Mouse (Mus musculus) gastrocnemius, adult 2 months (tissue): Measurements from ENCODE around the gene Rplp0. TPM values are rescaled to one million over a fixed set of nuclear protein-coding genes. Genes with fewer than 3 reads are reported as not detected.

ENCODE experiments used
- DNase-seq: peaks from one replicate; pipeline ENCODE4 v3.0.0; 2022
- H3K27ac ChIP-seq: fragments of 200-600 bp; 2 replicates; pipeline ENCODE4 v1.8.1; 2022; ENCODE audit warnings: mild to moderate bottlenecking
- H3K4me3 ChIP-seq: fragments of 200-600 bp; 2 replicates; pipeline ENCODE4 v1.8.1; 2022; ENCODE audit warnings: mild to moderate bottlenecking, moderate library complexity
- CTCF ChIP-seq: fragments of 200-600 bp; IDR thresholded peaks from 2 replicates; pipeline ENCODE4 v1.8.1; 2022; ENCODE audit warnings: antibody characterized with exemption, mild to moderate bottlenecking, moderate library complexity
- intact Hi-C: fragments of 180-260 bp; cut with DNase I; formaldehyde crosslinking; loops from one replicate; pipeline ENCODE4 v1.15.1; 2025
- total RNA-seq, 2 experiments: library from RNA; stranded (reverse); gene quantifications; 2 replicates each; pipeline ENCODE4 v1.2.3; 2021

Gene Rplp0
- total RNA-seq, 2 experiments from 2014 or later, result 567 to 689 TPM

DNA sequence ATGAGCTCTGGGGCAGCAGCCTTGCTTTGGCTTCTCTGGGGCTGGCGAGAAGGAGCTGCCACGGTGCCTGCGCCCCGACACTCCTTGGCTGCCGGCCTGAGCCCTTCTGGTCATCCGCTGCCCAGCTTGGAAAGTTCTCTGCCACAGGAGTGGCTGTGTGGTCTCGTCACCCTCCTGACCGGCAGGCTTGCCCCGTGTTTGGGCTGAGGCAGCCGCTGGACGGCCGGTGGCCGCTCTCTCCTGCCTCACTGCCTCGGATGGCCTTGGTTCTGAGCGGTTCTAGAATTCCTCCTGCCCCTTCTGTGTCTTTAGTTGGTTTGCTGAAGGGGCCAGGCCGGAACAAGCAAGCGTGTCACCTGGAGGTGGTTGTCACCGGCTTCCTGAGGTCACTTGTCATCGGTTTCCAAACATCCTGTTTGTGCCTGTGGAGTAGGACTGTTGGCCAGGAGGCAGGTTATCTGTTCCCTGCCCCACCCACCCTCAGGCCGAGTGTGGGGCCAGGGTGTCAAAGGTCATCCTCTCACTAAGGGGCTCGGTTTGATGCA is 38.9 kb upstream of the Rplp0 start:
- H3K27ac ChIP-seq, result peak overlapping the region; percentile 92

DNA sequence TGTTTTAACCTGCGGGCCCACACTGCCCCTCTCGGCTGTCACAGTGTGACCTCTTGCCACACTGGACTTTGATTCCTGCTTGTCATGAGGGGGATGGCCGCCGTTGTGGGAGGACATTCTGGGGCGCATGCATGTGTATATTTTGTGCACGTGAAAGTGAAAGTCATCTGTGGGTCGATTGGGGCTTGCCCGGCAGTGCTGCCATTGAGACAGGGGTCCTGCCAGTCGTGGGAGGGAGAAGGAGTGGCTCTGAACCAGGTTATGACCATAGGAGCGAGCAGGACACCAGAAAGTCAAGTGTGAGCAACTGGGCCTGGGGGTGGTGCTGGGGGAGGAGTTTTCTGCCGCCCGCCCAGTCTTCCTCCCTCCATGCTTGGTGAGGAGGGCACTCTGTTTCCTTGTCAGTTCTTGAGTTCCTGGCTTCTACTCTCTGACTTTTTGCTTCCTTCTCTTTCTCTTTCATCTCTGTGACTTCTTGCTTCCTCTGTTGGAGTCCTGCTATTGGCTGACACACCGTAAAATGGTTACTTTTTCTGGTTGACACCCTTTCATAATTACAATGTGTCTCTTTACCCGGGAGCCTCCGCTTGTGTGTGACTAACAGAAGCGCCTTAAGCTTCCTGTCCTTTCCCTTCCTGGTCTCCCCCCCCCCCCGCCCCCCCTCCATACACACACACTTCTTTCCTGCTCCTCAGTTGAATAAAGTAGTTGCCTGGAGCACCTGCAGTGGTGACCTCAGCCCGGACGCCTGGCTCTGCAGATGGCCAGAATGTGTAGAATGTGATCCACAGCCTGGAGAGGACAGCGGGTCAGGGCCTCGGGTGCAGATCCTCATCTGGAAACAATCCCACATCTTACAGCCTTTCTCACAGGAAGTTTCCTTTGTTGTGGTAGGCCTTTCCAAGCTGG is 37.5 kb upstream of the Rplp0 start:
- peak; percentile 72 for DNase-seq
- Histone ChIP-seq H3K4me3 (peak overlapping the region; percentile 57), H3K27ac (peak overlapping the region; percentile 92)
- intact Hi-C loops, result no loop called here
- TF ChIP-seq CTCF, result no peak

More for the DNA sequence above, 38.9 kb upstream of the Rplp0 start:
- peak; percentile 76 for DNase-seq
- peak overlapping the region; percentile 57 for H3K4me3 ChIP-seq
- TF ChIP-seq CTCF, result no peak
- intact Hi-C loops, result no loop called here

DNA sequence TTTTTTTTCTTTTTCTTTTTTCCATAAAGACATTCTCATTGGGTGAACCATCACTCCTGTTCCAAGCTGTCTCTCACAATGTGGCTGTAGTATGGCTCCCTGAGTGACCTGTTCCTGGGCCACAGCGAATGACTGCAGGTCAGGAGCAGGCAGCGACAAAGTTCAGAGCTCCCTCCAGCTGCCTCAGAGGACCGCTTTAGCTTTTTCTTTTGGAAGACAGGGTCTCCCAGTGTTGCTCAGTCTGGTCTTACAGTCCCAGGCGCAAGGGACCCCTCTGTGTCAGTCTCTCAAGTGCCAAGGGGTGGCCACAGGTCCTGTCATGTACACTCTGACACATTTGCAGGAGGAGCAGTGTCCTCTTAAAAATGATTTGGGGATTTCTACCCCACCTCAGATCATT is 36.7 kb upstream of the Rplp0 start:
- Histone ChIP-seq H3K4me3 (peak overlapping the region; percentile 57), H3K27ac (peak overlapping the region; percentile 92)
- TF ChIP-seq CTCF, result no peak
- intact Hi-C loops, result no loop called here
- peak; percentile 13 for DNase-seq

DNA sequence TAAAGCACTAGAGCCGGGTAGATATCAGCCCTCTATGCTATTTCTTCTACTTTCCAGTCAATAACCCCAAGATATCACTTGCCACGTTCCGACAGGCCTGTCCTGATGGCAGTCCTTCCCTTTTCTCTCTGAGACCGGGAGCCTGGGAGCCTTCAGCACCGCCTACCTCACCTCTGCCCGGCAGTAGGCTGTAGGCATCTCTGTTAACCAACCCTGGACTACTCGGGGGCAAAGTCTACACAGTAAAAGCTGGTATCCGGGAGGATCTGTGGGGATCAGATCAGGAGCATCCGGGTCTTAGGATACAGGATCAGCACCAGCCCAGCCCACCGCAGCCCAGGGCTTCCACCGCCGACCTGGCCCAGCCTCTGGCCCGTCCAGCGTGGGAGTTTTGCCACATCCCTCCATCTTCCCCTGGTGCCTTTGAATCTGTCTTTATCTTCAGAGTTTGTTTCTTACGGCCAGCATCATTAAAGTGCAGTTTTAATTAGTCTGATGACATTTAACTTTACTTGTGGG is 36.2 kb upstream of the Rplp0 start:
- peak overlapping the region; percentile 57 for H3K4me3 ChIP-seq
- intact Hi-C loops, result no loop called here
- TF ChIP-seq CTCF, result no peak
- peak overlapping the region; percentile 92 for H3K27ac ChIP-seq
- DNase-seq, result peak; percentile 18

DNA sequence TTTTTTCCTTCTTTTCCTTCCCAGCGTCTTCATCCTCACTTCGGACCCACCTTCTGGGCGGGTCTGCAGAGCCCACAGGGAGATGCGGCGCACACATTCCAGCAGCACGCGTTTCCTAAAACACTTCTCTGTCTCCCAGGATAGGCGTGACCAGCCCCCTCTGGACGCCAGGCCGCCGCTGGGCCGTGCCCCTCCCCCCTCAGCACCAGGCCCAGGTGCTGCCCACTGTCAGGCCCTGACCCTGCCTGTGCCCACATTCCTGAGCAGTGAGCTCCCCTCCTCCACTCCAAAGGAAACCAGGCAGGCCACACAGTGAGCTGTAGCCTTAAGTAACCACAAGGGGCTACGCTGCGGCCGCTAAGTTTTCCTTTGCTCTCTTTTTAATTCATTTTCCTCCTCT is 35.3 kb upstream of the Rplp0 start:
- peak overlapping the region; percentile 39 for H3K4me3 ChIP-seq
- TF ChIP-seq CTCF, result peak; percentile 25; the same call in 1 of the 2 replicates
- DNase-seq, result peak; percentile 59
- intact Hi-C loops, result no loop called here
- peak overlapping the region; percentile 92 for H3K27ac ChIP-seq

DNA sequence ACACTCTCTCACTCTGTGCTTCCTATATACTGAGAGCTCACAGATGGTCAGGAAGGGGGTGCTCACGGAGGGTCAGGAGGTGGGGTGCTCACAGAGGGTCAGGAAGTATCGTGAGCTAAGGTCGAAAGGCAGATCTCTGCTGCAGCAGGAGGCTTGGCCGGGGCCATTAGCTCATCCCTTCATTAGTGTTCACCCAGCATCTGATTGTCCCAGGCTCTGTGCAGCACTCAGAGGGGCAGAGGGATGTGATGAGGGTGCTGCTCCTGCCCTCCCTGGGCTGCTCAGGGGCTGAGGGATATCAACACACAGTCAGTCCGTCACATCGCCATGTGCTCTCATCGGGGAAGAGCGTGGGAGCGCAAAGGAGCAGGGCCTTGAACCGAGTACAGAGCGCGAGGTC is 34.8 kb upstream of the Rplp0 start:
- Histone ChIP-seq H3K4me3 (peak overlapping the region; percentile 39), H3K27ac (peak overlapping the region; percentile 92)
- intact Hi-C loops, result no loop called here
- TF ChIP-seq CTCF, result no peak
- DNase-seq, result peak; percentile 17

DNA sequence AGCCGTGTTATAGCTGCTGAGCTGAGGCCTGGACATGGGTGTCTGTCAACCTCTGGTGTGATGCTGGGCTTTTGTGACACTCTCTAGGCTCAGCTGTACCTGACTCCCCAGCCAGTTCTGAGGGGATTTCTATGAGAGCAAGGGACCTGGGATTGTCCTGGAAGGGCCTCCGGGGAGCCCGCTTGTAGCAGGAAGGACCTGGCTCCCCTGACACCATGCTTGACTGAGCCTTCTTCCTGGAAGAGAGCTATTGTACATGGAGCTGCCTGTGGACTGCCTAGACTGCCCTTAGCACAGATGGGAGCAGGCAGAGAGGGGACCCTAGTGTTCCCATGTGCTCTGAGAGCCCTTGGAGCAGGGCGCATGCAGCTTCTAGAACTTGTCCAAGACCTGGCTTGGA is 33.9 kb upstream of the Rplp0 start:
- Histone ChIP-seq H3K4me3 (no peak overlapping the region), H3K27ac (peak overlapping the region; percentile 92)
- intact Hi-C loops, result no loop called here
- peak; percentile 12 for DNase-seq
- no peak for TF ChIP-seq CTCF

DNA sequence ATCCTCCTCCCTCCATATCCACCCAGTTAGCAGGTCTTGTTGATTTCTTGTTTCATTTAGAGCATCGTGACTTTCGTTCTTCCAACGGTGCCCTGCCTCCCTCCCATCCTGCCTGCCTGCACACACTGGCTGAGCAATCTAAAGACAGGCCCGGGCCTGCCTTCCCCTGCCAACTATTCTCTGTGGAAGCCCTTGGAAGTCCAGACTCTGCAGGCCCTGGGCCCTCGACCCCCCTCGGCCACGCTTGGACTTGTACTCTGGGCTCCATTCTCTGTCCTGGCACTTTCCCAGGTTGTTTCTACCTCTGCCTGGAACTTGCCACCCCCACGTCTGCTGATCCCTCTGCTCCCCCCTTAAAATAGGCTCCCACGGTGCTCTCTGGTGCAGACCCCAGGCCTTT is 33.3 kb upstream of the Rplp0 start:
- H3K4me3 ChIP-seq, result no peak overlapping the region; the same call in 1 of the 2 replicates
- TF ChIP-seq CTCF, result no peak
- intact Hi-C loops, result no loop called here
- peak overlapping the region; percentile 92 for H3K27ac ChIP-seq
- DNase-seq, result peak; percentile 24

DNA sequence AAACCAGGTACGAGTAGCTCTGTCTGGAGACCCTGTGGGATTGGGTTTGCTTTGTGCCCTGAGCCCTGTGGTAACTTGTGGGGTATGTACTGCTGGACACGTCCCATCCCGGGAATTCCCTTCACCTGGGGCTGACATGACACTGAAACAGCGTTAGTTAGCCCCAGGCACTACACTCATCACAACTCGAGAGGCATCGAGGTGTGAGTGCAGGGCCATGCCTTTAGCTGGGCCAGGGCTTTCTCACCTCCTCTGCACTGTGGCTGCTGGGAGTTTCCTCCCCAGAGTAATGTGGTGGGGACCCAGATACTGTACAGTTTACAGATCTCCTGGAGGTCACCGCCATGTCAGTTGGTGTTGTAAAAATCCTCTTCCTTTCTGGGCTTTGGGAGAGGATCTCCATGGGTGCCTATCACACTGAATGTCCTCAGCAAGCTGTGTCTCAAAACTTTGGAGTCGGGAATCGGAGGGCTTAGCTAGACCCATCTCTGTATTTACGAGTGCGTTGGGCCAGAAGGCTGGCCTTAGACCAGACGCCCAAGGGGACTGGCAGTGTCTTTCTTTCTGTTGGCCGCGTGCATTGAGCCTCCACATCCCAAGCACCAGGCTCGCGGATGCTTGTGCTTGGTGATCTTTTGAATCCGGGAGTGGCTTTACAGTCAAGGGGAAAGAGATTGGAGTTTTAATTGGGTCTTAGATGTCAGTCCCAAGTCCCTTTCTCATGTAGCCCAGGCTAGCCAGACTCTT is 32.6 kb upstream of the Rplp0 start:
- intact Hi-C loops, result no loop called here
- no peak for DNase-seq
- H3K27ac ChIP-seq, result peak overlapping the region; percentile 92

DNA sequence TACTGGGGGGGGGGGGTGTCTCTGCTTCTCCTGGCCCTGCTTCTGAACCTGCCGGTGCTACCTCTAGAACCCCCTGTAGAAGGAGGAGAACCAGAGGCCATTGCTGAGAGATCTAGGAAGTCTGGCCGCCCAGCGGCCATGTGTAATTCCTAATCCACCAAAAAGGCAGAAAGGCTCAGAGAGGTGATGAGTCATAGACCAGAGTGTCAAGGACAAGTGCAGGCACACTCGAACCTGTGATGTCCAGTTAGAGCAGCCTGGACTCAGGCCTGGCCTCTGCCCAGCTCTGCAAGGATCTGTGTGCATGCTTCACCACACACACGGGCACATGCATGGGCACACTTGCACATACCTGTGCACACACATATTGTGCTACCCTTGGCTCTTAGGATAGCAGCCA is 31.1 kb upstream of the Rplp0 start:
- Histone ChIP-seq H3K27ac (0 out of 2 replicates have a peak overlapping the region, but pooled peaks have one; percentile 41), H3K4me3 (no peak overlapping the region)
- TF ChIP-seq CTCF, result no peak
- intact Hi-C loops, result no loop called here
- peak; percentile 22 for DNase-seq

More for the DNA sequence above, 32.6 kb upstream of the Rplp0 start:
- no peak for TF ChIP-seq CTCF
- no peak overlapping the region for H3K4me3 ChIP-seq

DNA sequence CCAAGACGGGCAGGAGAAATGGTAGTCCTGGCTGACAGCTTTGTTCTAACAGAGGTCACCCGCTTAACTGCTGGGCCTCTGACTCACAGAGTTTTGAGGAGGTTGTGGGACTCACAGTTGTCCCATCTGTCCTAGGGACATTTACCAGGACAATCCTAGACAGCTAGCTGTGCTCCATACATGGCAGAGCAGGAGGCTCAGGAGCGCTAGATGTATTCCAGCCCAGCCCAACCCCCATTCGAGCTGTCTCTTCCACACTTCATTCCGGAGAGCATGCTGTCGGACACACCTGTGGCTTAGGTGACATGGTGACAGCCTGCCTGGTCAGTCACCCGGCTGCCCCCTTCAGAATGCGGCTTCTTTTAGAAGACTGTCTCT is 29.9 kb upstream of the Rplp0 start:
- no peak for TF ChIP-seq CTCF
- peak overlapping the region; percentile 94 for H3K27ac ChIP-seq
- peak overlapping the region; percentile 51 for H3K4me3 ChIP-seq
- intact Hi-C loops, result no loop called here
- peak; percentile 21 for DNase-seq

DNA sequence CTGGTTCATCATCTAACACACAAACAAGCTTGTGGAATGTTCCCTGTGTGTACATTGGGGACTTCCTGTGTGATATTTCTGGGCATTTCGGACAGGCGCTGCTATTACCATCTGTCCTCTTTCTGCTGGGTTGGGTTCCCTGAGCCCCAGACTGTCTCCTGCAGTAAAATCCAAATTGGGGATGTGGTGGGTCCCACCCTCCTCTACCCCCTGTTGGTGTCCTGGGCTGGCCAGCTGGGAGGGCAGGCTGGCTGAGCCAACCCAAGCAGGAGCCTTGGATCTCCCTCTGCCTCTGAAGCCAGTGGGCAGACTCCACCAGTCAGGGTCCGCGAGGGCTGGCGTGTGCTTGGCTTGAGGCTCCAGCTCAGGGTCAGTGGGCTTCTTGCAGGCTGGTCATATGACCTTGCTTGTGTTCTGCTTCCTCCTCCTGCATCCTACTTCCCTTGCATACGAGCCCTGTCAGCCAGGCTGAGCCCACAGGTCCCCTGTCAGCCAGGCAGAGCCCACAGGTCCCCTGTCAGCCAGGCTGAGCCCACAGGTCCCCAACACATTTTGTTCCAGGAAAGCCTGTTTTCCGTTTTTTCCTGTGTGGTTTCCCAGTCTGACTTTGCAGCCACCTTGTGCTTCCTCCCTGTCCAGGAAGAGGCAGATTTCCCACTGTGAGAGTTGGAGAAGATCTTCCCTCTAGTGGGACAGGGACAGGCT is 29.4 kb upstream of the Rplp0 start:
- intact Hi-C loops, result no loop called here
- no peak for TF ChIP-seq CTCF
- peak overlapping the region; percentile 94 for H3K27ac ChIP-seq
- H3K4me3 ChIP-seq, result peak overlapping the region; percentile 51
- peak; percentile 33 for DNase-seq
